ENCODE assay signal across 32 mouse cellular contexts in the genomic region with DNA sequence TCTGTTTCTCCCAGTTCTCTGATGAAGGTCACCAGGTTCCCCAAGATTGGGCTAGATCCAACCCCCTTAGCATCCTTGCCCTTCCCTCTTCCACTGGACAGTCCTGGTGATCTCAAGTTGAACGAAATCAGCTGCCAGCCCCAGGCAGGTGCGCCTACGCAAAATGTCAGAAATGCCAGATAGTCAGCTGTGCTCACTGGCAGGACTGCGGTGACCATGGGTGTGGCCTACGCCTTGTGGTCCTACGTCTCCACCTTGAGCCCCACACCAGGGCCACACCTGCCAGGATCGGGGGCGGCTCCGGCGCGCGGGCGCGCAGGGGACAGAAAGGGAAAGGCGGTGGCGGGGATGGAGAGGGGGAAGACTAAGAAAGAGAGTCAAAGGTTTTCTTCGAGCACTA. TPM values are rescaled to one million over a fixed set of nuclear protein-coding genes. Genes with fewer than 3 reads are reported as not detected.
DNase-seq lines count a peak whose midpoint lies in the region; TF ChIP-seq lines count a peak whose summit lies in the region.
"Had no signal": no experiment of that assay in that cellular context is flagged by ENCODE, and none has a peak within 500 bp of the region (broad histone marks: within the 10 kb centered on the region; RNA-seq: fewer than 3 reads in every experiment).

No protein-coding gene starts in this region.

- H3K36me3 ChIP-seq in heart, embryonic 10.5 days = peaks cover 51% of the 10 kb centered on the region
- peaks cover 0 to 24% of the 10 kb centered on the region in 2 experiments; a peak in 2 of 4 replicates for H3K36me3 ChIP-seq in MEL (ENCODE audit: control insufficient read depth in 1 of 2, insufficient read depth in 2 of 2, low read length in 2 of 2)
- H3K36me3 ChIP-seq in myocyte (ENCODE audit: control insufficient read depth, insufficient read depth) = peaks cover 40% of the 10 kb centered on the region

- TF ChIP-seq CTCF in MEL (IDR thresholded peaks at IDR 0.05 in 2 of 3, conservative IDR thresholded peaks at IDR 0.05 in 1 of 3; ENCODE audit: control insufficient read depth in 1 of 3, insufficient read depth in 1 of 3, low read depth in 2 of 3, low read length in 3 of 3, poor library complexity in 1 of 3, severe bottlenecking in 1 of 3) = no peak

- no peaks in the 10 kb centered on the region for H3K27me3 ChIP-seq in heart, embryonic 10.5 days (ENCODE audit: insufficient read depth, poor library complexity, severe bottlenecking)
- no peaks in the 10 kb centered on the region for H3K27me3 ChIP-seq in MEL (ENCODE audit: control insufficient read depth in 1 of 2, insufficient read depth in 2 of 2, low read length in 2 of 2)
- H3K27me3 ChIP-seq in myocyte (ENCODE audit: control insufficient read depth, insufficient read depth, insufficient read length) = no peaks in the 10 kb centered on the region
- H3K27me3 ChIP-seq: CH12.LX; embryonic facial prominence, embryonic 13.5 days; embryonic facial prominence, embryonic 15.5 days; forebrain, embryonic 12.5 days had no signal

- H3K9ac ChIP-seq in MEL (ENCODE audit: control insufficient read depth, low read depth, low read length, poor library complexity, severe bottlenecking) = no peak overlapping the region
- H3K9ac ChIP-seq: embryonic facial prominence, embryonic 13.5 days; embryonic facial prominence, embryonic 15.5 days; forebrain, embryonic 12.5 days had no signal

- no peak overlapping the region for H3K4me3 ChIP-seq in heart, embryonic 10.5 days
- H3K4me3 ChIP-seq in MEL (ENCODE audit: control insufficient read depth in 1 of 2, insufficient read depth in 1 of 2, low read depth in 2 of 2, low read length in 2 of 2) (no peak overlapping the region), myocyte (no peak overlapping the region)
- H3K4me3 ChIP-seq: embryonic facial prominence, embryonic 13.5 days; embryonic facial prominence, embryonic 15.5 days; erythroblast, embryonic 14.5 days; forebrain, embryonic 10.5 days; forebrain, embryonic 12.5 days had no signal

- DNase-seq in heart, embryonic 10.5 days (ENCODE audit: low spot score) = no peak
- no peak for DNase-seq in heart, adult 9 months (ENCODE audit: low spot score in 2 of 2)
- DNase-seq in 3134 (ENCODE audit: extremely low read depth, insufficient read length, low spot score) (peak; percentile 13), MEL (ENCODE audit: low read depth, low spot score) (no peak)
- DNase-seq in lung, postnatal 36 days = no peak
- no peak for DNase-seq in left cerebral cortex, adult 8-10 months (ENCODE audit: low spot score in 2 of 2)
- DNase-seq: adrenal gland, postnatal 10 days; adrenal gland, postnatal 25 days; B cell, adult 2 months; cerebellum, adult 11 months; cerebellum, adult 18-20 months; cerebellum, adult 8-10 months; cerebellum, adult 9-11 months; cerebellum, postnatal 14 days; cerebellum, postnatal 36 days; embryo, embryonic 11 days had no signal

- H3K9me3 ChIP-seq in heart, embryonic 10.5 days = no peaks in the 10 kb centered on the region
- no peaks in the 10 kb centered on the region for H3K9me3 ChIP-seq in MEL (replicated peaks; ENCODE audit: insufficient read depth, low read length)
- H3K9me3 ChIP-seq: embryonic facial prominence, embryonic 13.5 days; embryonic facial prominence, embryonic 15.5 days; forebrain, embryonic 12.5 days; G1E had no signal

- H3K79me2 ChIP-seq in MEL (ENCODE audit: control insufficient read depth, insufficient read depth, low read length, poor library complexity) (no peaks in the 10 kb centered on the region), myocyte (ENCODE audit: control insufficient read depth, insufficient read depth) (no peaks in the 10 kb centered on the region)

- H3K4me2 ChIP-seq in myocyte (ENCODE audit: low read depth) = no peak overlapping the region
- H3K4me2 ChIP-seq: embryonic facial prominence, embryonic 13.5 days; embryonic facial prominence, embryonic 15.5 days; forebrain, embryonic 12.5 days had no signal

- no peaks in the 10 kb centered on the region for H3K4me1 ChIP-seq in heart, embryonic 10.5 days
- H3K4me1 ChIP-seq in MEL (ENCODE audit: control insufficient read depth in 1 of 2, insufficient read depth in 2 of 2, low read length in 2 of 2) = no peaks in the 10 kb centered on the region
- H3K4me1 ChIP-seq: embryonic facial prominence, embryonic 13.5 days; embryonic facial prominence, embryonic 15.5 days; forebrain, embryonic 10.5 days; forebrain, embryonic 12.5 days had no signal

- WGBS in heart, embryonic 10.5 days = 89% methylated on average over 17 of the region's 17 CpGs

- TF ChIP-seq POLR2A in MEL (IDR thresholded peaks at IDR 0.05; ENCODE audit: control insufficient read depth in 1 of 2, insufficient read depth in 1 of 2, low read depth in 1 of 2, low read length in 2 of 2, poor library complexity in 1 of 2) (no peak), myocyte (IDR thresholded peaks at IDR 0.05; ENCODE audit: insufficient read length, low read depth) (no peak)

- no peak for TF ChIP-seq RAD21 in MEL (IDR thresholded peaks at IDR 0.05; ENCODE audit: low read depth, low read length)

- no peak for TF ChIP-seq EP300 in MEL (IDR thresholded peaks at IDR 0.05; ENCODE audit: low read depth in 1 of 2, low read length in 2 of 2)

- no peak overlapping the region for H3ac ChIP-seq in myocyte (ENCODE audit: control insufficient read depth, insufficient read length)

- 0 out of 2 replicates have a peak overlapping the region, but pooled peaks have one; percentile 16 for H3K27ac ChIP-seq in heart, embryonic 10.5 days
- no peak overlapping the region for H3K27ac ChIP-seq in MEL (ENCODE audit: control insufficient read depth, low read depth, low read length)
- H3K27ac ChIP-seq: embryonic facial prominence, embryonic 13.5 days; embryonic facial prominence, embryonic 15.5 days; forebrain, embryonic 10.5 days; forebrain, embryonic 12.5 days had no signal

TF ChIP-seq in MEL, 35 proteins besides CTCF, POLR2A, EP300 and RAD21:
- TF ChIP-seq USF1 (IDR thresholded peaks at IDR 0.05; ENCODE audit: low read depth, low read length) (no peak), POLR2AphosphoS2 (IDR thresholded peaks at IDR 0.05; ENCODE audit: low read length) (peak; percentile 46; the same call in 1 of the 2 replicates), BHLHE40 (IDR thresholded peaks at IDR 0.05; ENCODE audit: borderline replicate concordance, low read depth, low read length) (no peak), MEF2A (IDR thresholded peaks at IDR 0.05; ENCODE audit: extremely low read depth, insufficient replicate concordance, low read depth, low read length, poor library complexity, severe bottlenecking) (no peak), RCOR1 (IDR thresholded peaks at IDR 0.05; ENCODE audit: low read depth, low read length) (no peak), NELFE (IDR thresholded peaks at IDR 0.05; ENCODE audit: low read depth, low read length) (no peak), JUND (IDR thresholded peaks at IDR 0.05; ENCODE audit: low read depth, low read length) (no peak)

TF ChIP-seq in myocyte, 11 proteins besides CTCF, POLR2A, EP300 and RAD21:
- TF ChIP-seq SRF (IDR thresholded peaks at IDR 0.05; ENCODE audit: control insufficient read depth, insufficient read length, low read depth) (no peak), POLR2AphosphoS2 (IDR thresholded peaks at IDR 0.05; ENCODE audit: insufficient read length, low read depth) (peak; percentile 29)
TF ChIP-seq in myocyte: peak in this region for 1.

RNA-seq across cellular contexts. Expression of gene Arl9, which starts 2.7 kb away (rescaled TPM):
- polyA plus RNA-seq in heart, embryonic 10.5 days (2016; fragmentation: Nextera tagmentation; extraction: Ambion mirVana) = 0.45 TPM in 1 of 2 replicates, not detected in the other
- 0.85 and 1.7 TPM in 2 replicates for total RNA-seq in MEL (2012; rRNA removed)
- polyA plus RNA-seq in MEL (2012; ENCODE audit: insufficient read depth in 1 of 2, insufficient read length in 2 of 2, low read depth in 1 of 2, low replicate concordance in 2 of 2, missing spikeins in 1 of 2) (1 to 10 TPM in 1 of 2 experiments, not detected in 1; 1.6 TPM), myocyte (2012; fragmentation: generic; extraction: Trizol) (not detected)
- not detected for total RNA-seq in left cerebral cortex, adult 8-10 months (2022)
- total RNA-seq: adrenal gland, adult 18-20 months; adrenal gland, postnatal 4 days; common myeloid progenitor, adult 5-6 weeks; G1E had no signal
- polyA plus RNA-seq: activated CD4-positive, CD25-positive, alpha-beta regulatory T cell, adult 4 months; CD4-positive, CD25-positive, alpha-beta regulatory T cell, adult 4 months; embryonic facial prominence, embryonic 11.5 days; embryonic facial prominence, embryonic 13.5 days; embryonic facial prominence, embryonic 15.5 days; erythroblast, embryonic 14.5 days; forebrain, embryonic 10.5 days; forebrain, embryonic 12.5 days; forebrain, embryonic 14.5 days; forebrain, embryonic 16.5 days; G1E had no signal

RNA-seq across cellular contexts. Expression of gene Thegl, which starts 14.6 kb away (rescaled TPM):
- polyA plus RNA-seq in heart, embryonic 10.5 days (2016; fragmentation: Nextera tagmentation; extraction: Ambion mirVana) = 0.14 and 0.18 TPM in 2 replicates
- not detected in 2 replicates for total RNA-seq in MEL (2012; rRNA removed)
- polyA plus RNA-seq in MEL (2012; ENCODE audit: insufficient read depth in 1 of 2, insufficient read length in 2 of 2, low read depth in 1 of 2, low replicate concordance in 2 of 2, missing spikeins in 1 of 2) = not detected
- not detected for polyA plus RNA-seq in myocyte (2012; fragmentation: generic; extraction: Trizol)
- total RNA-seq in left cerebral cortex, adult 8-10 months (2022) = under 1 TPM in 3 of 4 experiments, not detected in 1; 0.21 to 0.91 (median 0.68) TPM
- total RNA-seq: adrenal gland, adult 18-20 months; adrenal gland, postnatal 10 days; adrenal gland, postnatal 25 days; CH12.LX; G1E had no signal
- polyA plus RNA-seq: activated CD4-positive, CD25-positive, alpha-beta regulatory T cell, adult 4 months; CD4-positive, CD25-positive, alpha-beta regulatory T cell, adult 4 months; erythroblast, embryonic 14.5 days had no signal

RNA-seq across cellular contexts. Expression of gene Srp72, which starts 26.7 kb away (rescaled TPM):
- 53.2 and 69.3 TPM in 2 replicates for polyA plus RNA-seq in heart, embryonic 10.5 days (2016; fragmentation: Nextera tagmentation; extraction: Ambion mirVana)
- 76.7 and 87.1 TPM in 2 replicates for total RNA-seq in MEL (2012; rRNA removed)
- polyA plus RNA-seq in MEL (2012; ENCODE audit: insufficient read depth in 1 of 2, insufficient read length in 2 of 2, low read depth in 1 of 2, low replicate concordance in 2 of 2, missing spikeins in 1 of 2) (100 to 1,000 TPM; 140 to 231 TPM), myocyte (2012; fragmentation: generic; extraction: Trizol) (54.2 TPM)
- total RNA-seq in left cerebral cortex, adult 8-10 months (2022) = 100 to 1,000 TPM in 3 of 4 experiments, 10 to 100 TPM in 1; 91.9 to 105 (median 103) TPM

RNA-seq across cellular contexts. Expression of gene Ppat, which starts 49.8 kb away (rescaled TPM):
- polyA plus RNA-seq in heart, embryonic 10.5 days (2016; fragmentation: Nextera tagmentation; extraction: Ambion mirVana) = 47.4 and 54.9 TPM in 2 replicates
- total RNA-seq in MEL (2012; rRNA removed) = 153 and 180 TPM in 2 replicates
- polyA plus RNA-seq in MEL (2012; ENCODE audit: insufficient read depth in 1 of 2, insufficient read length in 2 of 2, low read depth in 1 of 2, low replicate concordance in 2 of 2, missing spikeins in 1 of 2) (100 to 1,000 TPM; 103 to 110 TPM), myocyte (2012; fragmentation: generic; extraction: Trizol) (6.9 TPM)
- total RNA-seq in left cerebral cortex, adult 8-10 months (2022) = 10 to 100 TPM; 16.2 to 20.3 (median 17.9) TPM

RNA-seq across cellular contexts. Expression of gene Paics, which starts 50.1 kb away (rescaled TPM):
- polyA plus RNA-seq in heart, embryonic 10.5 days (2016; fragmentation: Nextera tagmentation; extraction: Ambion mirVana) = 309 and 341 TPM in 2 replicates
- 434 TPM in 2 replicates for total RNA-seq in MEL (2012; rRNA removed)
- polyA plus RNA-seq in MEL (2012; ENCODE audit: insufficient read depth in 1 of 2, insufficient read length in 2 of 2, low read depth in 1 of 2, low replicate concordance in 2 of 2, missing spikeins in 1 of 2) (100 to 1,000 TPM; 222 to 266 TPM), myocyte (2012; fragmentation: generic; extraction: Trizol) (69.9 TPM)
- 100 to 1,000 TPM; 101 to 109 (median 107) TPM for total RNA-seq in left cerebral cortex, adult 8-10 months (2022)
